ENCODE assay signal across 8 mouse cellular contexts in the genomic region with DNA sequence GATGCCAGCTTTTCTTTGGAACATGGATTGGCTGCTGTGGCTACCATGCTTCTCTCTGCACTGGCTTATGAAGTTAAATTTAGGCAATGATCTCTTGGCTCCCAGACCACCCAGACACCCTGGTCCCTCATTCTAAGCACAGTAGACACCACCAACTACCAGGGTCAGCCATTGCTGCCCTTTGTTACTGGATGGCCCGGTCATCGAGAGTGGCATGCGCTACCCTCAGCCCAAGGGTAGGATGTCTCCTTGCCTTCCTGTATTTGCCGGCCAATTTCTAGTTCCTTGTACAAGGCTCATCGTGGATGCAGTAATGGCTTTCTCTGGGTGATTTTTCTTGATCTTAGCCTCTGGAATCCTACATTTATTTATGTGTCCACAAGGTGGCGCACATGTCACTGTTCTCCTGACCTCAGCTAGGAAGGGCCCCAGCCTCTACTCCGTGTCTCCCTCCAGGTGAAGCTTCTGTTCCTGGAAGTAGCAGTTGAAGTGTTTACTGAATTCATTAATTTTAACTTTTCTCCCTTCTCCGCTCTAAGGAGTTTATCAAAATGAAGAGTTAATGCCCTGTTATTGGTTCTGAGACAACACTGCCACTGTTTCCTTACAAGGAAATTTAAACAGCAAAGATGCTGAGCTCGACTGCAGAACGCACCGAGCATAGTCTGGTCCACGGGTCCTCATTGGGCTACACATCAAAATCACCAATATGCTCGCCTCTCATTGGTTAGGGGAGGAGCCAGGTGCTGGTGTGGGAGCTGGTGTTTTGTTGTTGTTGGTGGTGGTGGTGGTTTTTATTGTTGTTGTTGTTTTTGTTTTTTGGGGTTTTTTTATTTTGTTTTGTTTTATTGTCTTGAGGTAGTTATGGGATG.
A peak's percentile ranks its signal among the peaks of the same experiment; 100 is the strongest.
DNase-seq lines count a peak whose midpoint lies in the region; ATAC-seq and TF ChIP-seq lines count a peak whose summit lies in the region.

No protein-coding gene starts in this region.

- H3K27ac ChIP-seq in cortical plate, adult 2 months (ENCODE audit: insufficient read depth, low read length), result no peak overlapping the region

- H3K4me3 ChIP-seq in cortical plate, adult 2 months (ENCODE audit: insufficient read depth, low read length), result no peak overlapping the region

- TF ChIP-seq CTCF in cortical plate, adult 2 months (IDR thresholded peaks at IDR 0.05; ENCODE audit: extremely low read depth, insufficient read depth, low read length), result peak; percentile 49; the same call in 1 of the 2 replicates

- peak; percentile 65 for DNase-seq in layer of hippocampus, adult 11-12 months (ENCODE audit: low spot score)
- DNase-seq in layer of hippocampus, adult 9-10 months (ENCODE audit: low spot score), result no peak
- DNase-seq in heart, postnatal 4 days, result peak; percentile 63
- peak; percentile 54 to 71 for DNase-seq in kidney, postnatal 36 days
- peak; percentile 17 to 26 for DNase-seq in spleen, postnatal 36 days (ENCODE audit: low spot score in 2 of 2)

- peak; percentile 69 for ATAC-seq in activated CD4-positive, CD25-positive, alpha-beta regulatory T cell, adult 4 months
- peak; percentile 80 for ATAC-seq in megakaryocyte-erythroid progenitor cell, adult 5-6 weeks (replicated peaks; ENCODE audit: low FRiP score, low TSS enrichment, poor library complexity, severe bottlenecking)

- H3K4me1 ChIP-seq in cortical plate, adult 2 months (ENCODE audit: control insufficient read depth, insufficient read depth, low read length), result no peaks in the 10 kb centered on the region

- TF ChIP-seq POLR2A in cortical plate, adult 2 months (IDR thresholded peaks at IDR 0.05; ENCODE audit: extremely low read depth, insufficient read depth, low read length), result no peak
